Mouse (Mus musculus): Measurements from ENCODE around the gene Rapgef4.

GRCm38 (mm10) chr2:72078140-72078521 lies 97.1 kb downstream of the Rapgef4 start:
- TF ChIP-seq CTCF (IDR thresholded peaks at IDR 0.05; ENCODE audit: borderline replicate concordance, control insufficient read depth, extremely low read depth, insufficient read depth, low read length, poor library complexity) (no peak), POLR2A (IDR thresholded peaks at IDR 0.05; ENCODE audit: control insufficient read depth, extremely low read depth, insufficient read depth, low read length, poor library complexity) (no peak)

Data from thymus, adult 2 months (tissue).